Mouse (Mus musculus) small intestine, adult 2 months (tissue): ENCODE data around the gene Cd3eap.

Source experiments
- CTCF ChIP-seq: fragments of 200-500 bp; IDR thresholded peaks from 2 replicates; pipeline ENCODE4 v1.5.1; 2012; ENCODE audit warnings: low read depth, mild to moderate bottlenecking, control low read depth, inconsistent platforms, low read length, moderate library complexity, mixed read lengths; ENCODE audit not compliant: insufficient replicate concordance, insufficient read length; ENCODE audit errors: extremely low read depth
- POLR2A ChIP-seq: fragments of 200-500 bp; IDR thresholded peaks from 2 replicates; pipeline ENCODE4 v1.6.1; 2012; ENCODE audit warnings: low read depth, mild to moderate bottlenecking, control low read depth, inconsistent platforms, low read length, moderate library complexity

DNA sequence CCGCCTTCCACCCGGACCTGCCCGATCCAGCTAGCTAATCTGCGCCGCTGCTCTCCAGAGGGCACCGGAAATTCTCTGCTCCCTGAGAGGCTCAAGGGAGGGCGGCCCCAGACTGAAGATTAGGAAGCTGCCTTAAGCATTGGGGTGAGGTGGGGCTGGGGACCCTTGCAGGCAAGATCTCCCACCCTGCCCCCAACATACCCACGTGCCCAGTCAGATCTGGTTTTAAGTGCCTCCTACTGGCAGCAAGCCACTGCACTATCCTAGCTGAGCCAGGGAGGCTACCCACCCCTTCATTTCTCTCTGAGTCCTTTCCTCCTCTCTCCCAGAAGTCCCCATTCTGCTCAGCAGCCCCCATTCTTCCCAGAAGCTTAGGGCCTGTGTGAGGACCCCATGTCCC lies 18.8 kb upstream of the Cd3eap start:
- TF ChIP-seq CTCF (no peak), POLR2A (no peak)
